In genomic region chr4:128811382-128812056, GRCm38 (mm10) we compare ENCODE assay signal across 8 mouse cellular contexts. TPM values are rescaled to one million over a fixed set of nuclear protein-coding genes. Genes with fewer than 3 reads are reported as not detected.
DNase-seq lines count a peak whose midpoint lies in the region; ATAC-seq and TF ChIP-seq lines count a peak whose summit lies in the region.

No protein-coding gene starts in this region.

- peak overlapping the region; percentile 73 for H3K9ac ChIP-seq in limb, embryonic 13.5 days
- peak overlapping the region; percentile 53 for H3K9ac ChIP-seq in midbrain, embryonic 15.5 days

- H3K4me2 ChIP-seq in limb, embryonic 13.5 days (replicated peaks): peak overlapping the region; percentile 71
- H3K4me2 ChIP-seq in midbrain, embryonic 15.5 days: peak overlapping the region; percentile 70

- H3K4me1 ChIP-seq in bone marrow macrophage, adult 2 months (ENCODE audit: control insufficient read depth, insufficient read depth, low read length): peaks cover 23% of the 10 kb centered on the region
- H3K4me1 ChIP-seq in embryonic fibroblast, embryonic 13.5 days (ENCODE audit: control insufficient read depth, insufficient read depth, low read length): no peaks in the 10 kb centered on the region
- H3K4me1 ChIP-seq in limb, embryonic 13.5 days: peaks cover 19% of the 10 kb centered on the region
- peaks cover 21% of the 10 kb centered on the region for H3K4me1 ChIP-seq in midbrain, embryonic 15.5 days

- peak; percentile 90 for ATAC-seq in limb, embryonic 13.5 days (ENCODE audit: low FRiP score, low read depth)
- peak; percentile 94 for ATAC-seq in midbrain, embryonic 15.5 days (replicated peaks)

- H3K36me3 ChIP-seq in limb, embryonic 13.5 days: no peaks in the 10 kb centered on the region
- no peaks in the 10 kb centered on the region for H3K36me3 ChIP-seq in midbrain, embryonic 15.5 days (replicated peaks)

- peak overlapping the region; percentile 32; the same call in 1 of the 2 replicates for H3K27ac ChIP-seq in bone marrow macrophage, adult 2 months (ENCODE audit: insufficient read depth, low read depth, low read length)
- peak overlapping the region; percentile 44; the same call in 1 of the 2 replicates for H3K27ac ChIP-seq in embryonic fibroblast, embryonic 13.5 days (ENCODE audit: insufficient read depth, low read length)
- H3K27ac ChIP-seq in limb, embryonic 13.5 days: no peak overlapping the region
- peak overlapping the region; percentile 72 for H3K27ac ChIP-seq in midbrain, embryonic 15.5 days

- H3K4me3 ChIP-seq in bone marrow macrophage, adult 2 months (ENCODE audit: insufficient read depth, low read length): peak overlapping the region; percentile 79
- peak overlapping the region; percentile 57 for H3K4me3 ChIP-seq in embryonic fibroblast, embryonic 13.5 days (ENCODE audit: insufficient read depth, low read length)
- peak overlapping the region; percentile 57 for H3K4me3 ChIP-seq in limb, embryonic 13.5 days
- H3K4me3 ChIP-seq in midbrain, embryonic 15.5 days: peak overlapping the region; percentile 49

- no peak for TF ChIP-seq POLR2A in bone marrow macrophage, adult 2 months (IDR thresholded peaks at IDR 0.05; ENCODE audit: borderline replicate concordance, low read depth, low read length)
- TF ChIP-seq POLR2A in embryonic fibroblast, embryonic 13.5 days (IDR thresholded peaks at IDR 0.05; ENCODE audit: low read depth, low read length): peak; percentile 75

- H3K27me3 ChIP-seq in limb, embryonic 13.5 days: no peaks in the 10 kb centered on the region
- H3K27me3 ChIP-seq in midbrain, embryonic 15.5 days (replicated peaks): no peaks in the 10 kb centered on the region

- DNase-seq in CD4-positive helper T cell, adult 2 months (ENCODE audit: low read depth, low spot score): peak; percentile 83
- DNase-seq in heart, adult 9 months (ENCODE audit: low spot score in 2 of 2): peak; percentile 88 to 90
- DNase-seq in kidney, adult 9 months: peak; percentile 93
- DNase-seq in spleen, postnatal 10 days (ENCODE audit: low spot score in 2 of 2): peak; percentile 46 to 78

- TF ChIP-seq CTCF in bone marrow macrophage, adult 2 months (IDR thresholded peaks at IDR 0.05; ENCODE audit: low read depth, low read length): no peak
- no peak for TF ChIP-seq CTCF in embryonic fibroblast, embryonic 13.5 days (IDR thresholded peaks at IDR 0.05; ENCODE audit: borderline replicate concordance, insufficient read depth, low read length)

- H3K9me3 ChIP-seq in limb, embryonic 13.5 days: no peaks in the 10 kb centered on the region
- H3K9me3 ChIP-seq in midbrain, embryonic 15.5 days: no peaks in the 10 kb centered on the region

- 13% methylated on average over 16 of the region's 16 CpGs for WGBS in limb, embryonic 13.5 days
- 13% methylated on average over 16 of the region's 16 CpGs for WGBS in midbrain, embryonic 15.5 days

RNA-seq across cellular contexts. Expression of gene Zfp362, which starts 5.7 kb away (rescaled TPM):
- 17.6 and 21.3 TPM in 2 replicates for polyA plus RNA-seq in bone marrow macrophage, adult 2 months (2012; ENCODE audit: insufficient read depth, insufficient read length, missing spikeins)
- 22.1 and 26.3 TPM in 2 replicates for polyA plus RNA-seq in embryonic fibroblast, embryonic 13.5 days (2011; ENCODE audit: insufficient read length, low read depth, missing spikeins)
- 48.9 and 50.3 TPM in 2 replicates for polyA plus RNA-seq in limb, embryonic 13.5 days (2015; fragmentation: Nextera tagmentation; extraction: Ambion mirVana)
- polyA plus RNA-seq in midbrain, embryonic 15.5 days (2015; fragmentation: Nextera tagmentation; extraction: Ambion mirVana): 40.1 and 42.2 TPM in 2 replicates

RNA-seq across cellular contexts. Expression of gene A3galt2, which starts 56.4 kb away (rescaled TPM):
- polyA plus RNA-seq in bone marrow macrophage, adult 2 months (2012; ENCODE audit: insufficient read depth, insufficient read length, missing spikeins): 0.16 TPM in 1 of 2 replicates, not detected in the other
- 0.40 TPM in 1 of 2 replicates, not detected in the other for polyA plus RNA-seq in embryonic fibroblast, embryonic 13.5 days (2011; ENCODE audit: insufficient read length, low read depth, missing spikeins)
- 0.09 and 0.15 TPM in 2 replicates for polyA plus RNA-seq in limb, embryonic 13.5 days (2015; fragmentation: Nextera tagmentation; extraction: Ambion mirVana)
- polyA plus RNA-seq in midbrain, embryonic 15.5 days (2015; fragmentation: Nextera tagmentation; extraction: Ambion mirVana): 0.28 and 0.34 TPM in 2 replicates
